Mouse (Mus musculus) kidney, postnatal 36 days (tissue): Measurements from ENCODE around the gene Slc39a5.

Experiments
- DNase-seq, 2 experiments: peaks; one replicate each; pipeline ENCODE4 v3.0.0; 2021 to 2022; ENCODE audit warnings: mixed read lengths in 2 of 2

Gene Slc39a5

GRCm38 (mm10) chr10:128401056-128401455 lies at the start of gene Slc39a5:
Gene Slc39a5 (minus strand): TSS chr10:128401229.
- peak; percentile 64 to 75 for DNase-seq

GRCm38 (mm10) chr10:128445407-128445806 lies 44.4 kb upstream of the Slc39a5 start:
- peak in 1 of 2 experiments; percentile 33 for DNase-seq

- DNase-seq, result no peak
Observed at GRCm38 (mm10) chr10:128444354-128444753, 43.3 kb upstream of the Slc39a5 start.

GRCm38 (mm10) chr10:128442718-128443117 lies 41.7 kb upstream of the Slc39a5 start:
- DNase-seq, result no peak

GRCm38 (mm10) chr10:128441324-128442119 lies 40.5 kb upstream of the Slc39a5 start:
- DNase-seq, result no peak

- peak; percentile 39 to 57 for DNase-seq
Observed at GRCm38 (mm10) chr10:128440407-128440806, 39.4 kb upstream of the Slc39a5 start.

GRCm38 (mm10) chr10:128438675-128439279 lies 37.7 kb upstream of the Slc39a5 start:
- peak; percentile 46 to 52 for DNase-seq

- no peak for DNase-seq
Observed at GRCm38 (mm10) chr10:128436376-128436775, 35.3 kb upstream of the Slc39a5 start.

GRCm38 (mm10) chr10:128435873-128436272 lies 34.8 kb upstream of the Slc39a5 start:
- DNase-seq, result no peak

- peak; percentile 91 to 95 for DNase-seq
Observed at GRCm38 (mm10) chr10:128435186-128435823, 34.3 kb upstream of the Slc39a5 start.

GRCm38 (mm10) chr10:128434681-128435080 lies 33.7 kb upstream of the Slc39a5 start:
- no peak for DNase-seq

- no peak for DNase-seq
Observed at GRCm38 (mm10) chr10:128433417-128433816, 32.4 kb upstream of the Slc39a5 start.

- DNase-seq, result no peak
Observed at GRCm38 (mm10) chr10:128429454-128429853, 28.4 kb upstream of the Slc39a5 start.

GRCm38 (mm10) chr10:128429052-128429451 lies 28.0 kb upstream of the Slc39a5 start:
- no peak for DNase-seq

- no peak for DNase-seq
Observed at GRCm38 (mm10) chr10:128425260-128425659, 24.2 kb upstream of the Slc39a5 start.

- DNase-seq, result peak in 1 of 2 experiments; percentile 21
Observed at GRCm38 (mm10) chr10:128424604-128425003, 23.6 kb upstream of the Slc39a5 start.

GRCm38 (mm10) chr10:128422426-128422825 lies 21.4 kb upstream of the Slc39a5 start:
- no peak for DNase-seq

- DNase-seq, result no peak
Observed at GRCm38 (mm10) chr10:128414848-128415247, 13.8 kb upstream of the Slc39a5 start.

GRCm38 (mm10) chr10:128413076-128413475 lies 12.0 kb upstream of the Slc39a5 start:
- DNase-seq, result no peak

GRCm38 (mm10) chr10:128412558-128412957 lies 11.5 kb upstream of the Slc39a5 start:
- no peak for DNase-seq

GRCm38 (mm10) chr10:128412055-128412381 lies 11.0 kb upstream of the Slc39a5 start:
- peak; percentile 40 to 52 for DNase-seq

- peak; percentile 97 to 98 for DNase-seq
Observed at GRCm38 (mm10) chr10:128411211-128412054, 10.4 kb upstream of the Slc39a5 start, which contains the start of the genes Nabp2 and Rnf41. Gene Nabp2 (minus strand): TSS chr10:128411492. Gene Rnf41 (plus strand): TSS chr10:128411657.

- DNase-seq, result peak; percentile 19 to 20
Observed at GRCm38 (mm10) chr10:128410560-128410845, 9.5 kb upstream of the Slc39a5 start.
